Mouse (Mus musculus) urinary bladder, postnatal 36 days (tissue): ENCODE data around the gene Abcc2.

Experiments
- DNase-seq, 2 experiments: peaks; one replicate each; pipeline ENCODE4 v3.0.0; 2022; ENCODE audit warnings: low spot score in 2 of 2, mixed read lengths in 1 of 2

Abcc2 gene

GRCm38 (mm10) chr19:43851996-43852630, 70.1 kb downstream of the Abcc2 start:
- no peak for DNase-seq

GRCm38 (mm10) chr19:43852837-43853545, 71.0 kb downstream of the Abcc2 start:
- DNase-seq, result no peak

GRCm38 (mm10) chr19:43857347-43857746, 75.4 kb downstream of the Abcc2 start:
- DNase-seq, result no peak

GRCm38 (mm10) chr19:43870418-43870817, 88.4 kb downstream of the Abcc2 start:
- DNase-seq, result no peak

GRCm38 (mm10) chr19:43874351-43874750, 92.4 kb downstream of the Abcc2 start:
- DNase-seq, result no peak

- DNase-seq, result peak in 1 of 2 experiments; percentile 52
Measured at GRCm38 (mm10) chr19:43875996-43876395, 94.0 kb downstream of the Abcc2 start.

GRCm38 (mm10) chr19:43877364-43877763, 95.4 kb downstream of the Abcc2 start:
- DNase-seq, result no peak

- DNase-seq, result no peak
Measured at GRCm38 (mm10) chr19:43878111-43879092, 96.4 kb downstream of the Abcc2 start.

- peak in 1 of 2 experiments; percentile 60 for DNase-seq
Measured at GRCm38 (mm10) chr19:43879401-43880212, 97.6 kb downstream of the Abcc2 start.

- DNase-seq, result no peak
Measured at GRCm38 (mm10) chr19:43880420-43880819, 98.4 kb downstream of the Abcc2 start.

GRCm38 (mm10) chr19:43881615-43882014, 99.6 kb downstream of the Abcc2 start:
- no peak for DNase-seq

GRCm38 (mm10) chr19:43882895-43883573, 101.0 kb downstream of the Abcc2 start:
- no peak for DNase-seq

GRCm38 (mm10) chr19:43884668-43885498, 102.9 kb downstream of the Abcc2 start:
- DNase-seq, result no peak

GRCm38 (mm10) chr19:43886371-43887099, 104.5 kb downstream of the Abcc2 start:
- DNase-seq, result no peak

GRCm38 (mm10) chr19:43887242-43887641, 105.2 kb downstream of the Abcc2 start:
- DNase-seq, result no peak

- no peak for DNase-seq
Measured at GRCm38 (mm10) chr19:43887725-43888124, 105.7 kb downstream of the Abcc2 start.
